In genomic region chr16:78586621-78587020, GRCm38 (mm10) we compare ENCODE assay signal across 31 mouse cellular contexts.
"Had no signal": no experiment of that assay in that cellular context is flagged by ENCODE, and none has a peak within 500 bp of the region (broad histone marks: within the 10 kb centered on the region; RNA-seq: fewer than 3 reads in every experiment).

No protein-coding gene starts in this region.

- H3K36me3 ChIP-seq: limb, embryonic 10.5 days; limb, embryonic 12.5 days; limb, embryonic 13.5 days; limb, embryonic 15.5 days; liver, embryonic 13.5 days; liver, embryonic 15.5 days; lung, embryonic 15.5 days; midbrain, embryonic 10.5 days; midbrain, embryonic 12.5 days; midbrain, embryonic 13.5 days; midbrain, embryonic 15.5 days; neural tube, embryonic 12.5 days; neural tube, embryonic 13.5 days had no signal

- H3K27me3 ChIP-seq: limb, embryonic 12.5 days; limb, embryonic 13.5 days; limb, embryonic 15.5 days; liver, embryonic 13.5 days; liver, embryonic 15.5 days; lung, embryonic 15.5 days; megakaryocyte, embryonic 14.5 days; midbrain, embryonic 12.5 days; midbrain, embryonic 13.5 days; midbrain, embryonic 15.5 days; neural tube, embryonic 12.5 days; neural tube, embryonic 13.5 days had no signal

- H3K9ac ChIP-seq: limb, embryonic 12.5 days; limb, embryonic 13.5 days; limb, embryonic 15.5 days; liver, embryonic 13.5 days; liver, embryonic 14.5 days; liver, embryonic 15.5 days; lung, embryonic 14.5 days; lung, embryonic 15.5 days; midbrain, embryonic 12.5 days; midbrain, embryonic 13.5 days; midbrain, embryonic 15.5 days; neural tube, embryonic 12.5 days; neural tube, embryonic 13.5 days had no signal

- DNase-seq: left cerebral cortex, postnatal 4 days; liver, embryonic 13.5 days; lung, adult 18-20 months; lung, adult 2 months; lung, embryonic 14.5 days; lung, postnatal 10 days; lung, postnatal 14 days; lung, postnatal 36 days; lung, postnatal 4 days; midbrain, embryonic 14.5 days had no signal

- ATAC-seq: lung, postnatal 0 days; midbrain, embryonic 13.5 days; midbrain, embryonic 15.5 days; midbrain, embryonic 16.5 days had no signal

- H3K4me1 ChIP-seq: limb, embryonic 10.5 days; limb, embryonic 12.5 days; limb, embryonic 13.5 days; limb, embryonic 15.5 days; liver, embryonic 13.5 days; lung, embryonic 15.5 days; midbrain, embryonic 10.5 days; midbrain, embryonic 12.5 days; midbrain, embryonic 13.5 days; midbrain, embryonic 15.5 days; neural tube, embryonic 12.5 days; neural tube, embryonic 13.5 days had no signal

- H3K4me2 ChIP-seq: limb, embryonic 12.5 days; limb, embryonic 13.5 days; limb, embryonic 15.5 days; liver, embryonic 11.5 days; liver, embryonic 13.5 days; liver, embryonic 15.5 days; lung, embryonic 14.5 days; lung, embryonic 15.5 days; midbrain, embryonic 11.5 days; midbrain, embryonic 12.5 days; midbrain, embryonic 13.5 days; midbrain, embryonic 15.5 days; neural tube, embryonic 12.5 days; neural tube, embryonic 13.5 days had no signal

- H3K9me3 ChIP-seq: limb, embryonic 10.5 days; limb, embryonic 12.5 days; limb, embryonic 13.5 days; limb, embryonic 15.5 days; liver, embryonic 13.5 days; liver, embryonic 15.5 days; lung, embryonic 15.5 days; megakaryocyte, embryonic 14.5 days; midbrain, embryonic 10.5 days; midbrain, embryonic 12.5 days; midbrain, embryonic 13.5 days; midbrain, embryonic 15.5 days; neural tube, embryonic 12.5 days; neural tube, embryonic 13.5 days had no signal

- H3K4me3 ChIP-seq: left cerebral cortex, adult 2 months; limb, embryonic 10.5 days; limb, embryonic 12.5 days; limb, embryonic 13.5 days; limb, embryonic 15.5 days; liver, embryonic 13.5 days; liver, embryonic 15.5 days; lung, embryonic 15.5 days; megakaryocyte, embryonic 14.5 days; midbrain, embryonic 10.5 days; midbrain, embryonic 12.5 days; midbrain, embryonic 13.5 days; midbrain, embryonic 15.5 days; myocyte; neural tube, embryonic 12.5 days; neural tube, embryonic 13.5 days had no signal

- H3K27ac ChIP-seq: left cerebral cortex, adult 2 months; limb, embryonic 10.5 days; limb, embryonic 12.5 days; limb, embryonic 13.5 days; limb, embryonic 15.5 days; liver, embryonic 13.5 days; liver, embryonic 14.5 days; liver, embryonic 15.5 days; lung, embryonic 15.5 days; macrophage; midbrain, embryonic 10.5 days; midbrain, embryonic 12.5 days; midbrain, embryonic 13.5 days; midbrain, embryonic 15.5 days; neural tube, embryonic 12.5 days; neural tube, embryonic 13.5 days had no signal
